Mouse (Mus musculus) right cerebral cortex, adult 2 months (tissue): ENCODE data around the gene Hexdc.

Experiments used
- DNase-seq, 2 experiments: peaks; one replicate each; pipeline ENCODE4 v3.0.0; 2021 to 2022; ENCODE audit warnings: low spot score in 2 of 2

Gene Hexdc

GRCm38 (mm10) chr11:121204161-121205006 is at the start of gene Hexdc, which contains the start of gene Ogfod3:
Gene Hexdc (plus strand): TSS chr11:121204433.
Gene Ogfod3 (minus strand): TSS chr11:121204711.
- DNase-seq = peak; percentile 90 to 92

- no peak for DNase-seq
Measured at GRCm38 (mm10) chr11:121156411-121156891, 47.8 kb upstream of the Hexdc start.

- no peak for DNase-seq
Measured at GRCm38 (mm10) chr11:121159971-121160370, 44.3 kb upstream of the Hexdc start, which contains the start of gene Uts2r. Gene Uts2r (plus strand): TSS chr11:121160271.

DNA sequence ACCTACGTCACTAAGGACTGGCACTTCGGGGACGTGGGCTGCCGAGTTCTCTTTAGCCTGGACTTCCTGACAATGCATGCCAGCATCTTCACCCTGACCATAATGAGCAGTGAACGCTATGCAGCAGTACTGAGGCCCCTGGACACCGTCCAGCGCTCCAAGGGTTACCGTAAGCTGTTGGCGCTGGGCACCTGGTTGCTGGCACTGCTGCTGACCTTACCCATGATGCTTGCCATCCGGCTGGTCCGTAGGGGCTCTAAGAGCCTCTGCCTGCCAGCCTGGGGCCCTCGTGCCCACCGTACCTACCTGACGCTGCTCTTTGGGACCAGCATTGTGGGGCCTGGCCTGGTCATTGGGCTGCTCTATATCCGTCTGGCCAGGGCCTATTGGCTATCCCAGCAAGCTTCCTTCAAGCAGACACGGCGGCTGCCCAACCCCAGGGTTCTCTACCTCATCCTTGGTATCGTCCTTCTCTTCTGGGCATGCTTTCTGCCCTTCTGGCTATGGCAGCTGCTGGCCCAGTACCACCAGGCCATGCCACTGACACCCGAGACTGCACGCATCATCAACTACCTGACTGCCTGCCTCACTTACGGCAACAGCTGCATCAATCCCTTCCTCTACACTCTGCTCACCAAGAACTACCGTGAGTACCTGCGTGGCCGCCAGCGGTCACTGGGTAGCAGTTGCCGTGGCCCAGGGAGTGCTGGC is 43.4 kb upstream of the Hexdc start:
- no peak for DNase-seq

DNA sequence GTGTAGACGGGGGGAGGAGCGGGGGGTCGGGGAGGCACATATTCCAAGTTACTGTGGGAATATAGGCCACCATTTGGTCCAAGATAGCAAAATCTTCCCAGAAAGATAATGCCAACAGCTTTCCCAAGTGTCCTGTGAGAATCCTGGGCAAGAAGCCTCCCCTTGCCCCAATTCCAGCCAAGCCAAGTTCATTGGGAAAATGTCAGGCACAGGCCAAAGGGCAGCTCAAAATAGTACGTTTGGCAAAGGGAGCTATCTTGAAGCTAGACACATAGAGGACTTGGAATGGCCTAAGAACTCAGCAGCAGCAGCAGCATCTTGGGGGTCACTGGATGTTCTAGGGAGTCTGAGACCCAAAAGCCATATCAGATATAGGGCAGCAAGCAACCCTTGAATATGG is 40.5 kb upstream of the Hexdc start:
- DNase-seq = no peak

DNA sequence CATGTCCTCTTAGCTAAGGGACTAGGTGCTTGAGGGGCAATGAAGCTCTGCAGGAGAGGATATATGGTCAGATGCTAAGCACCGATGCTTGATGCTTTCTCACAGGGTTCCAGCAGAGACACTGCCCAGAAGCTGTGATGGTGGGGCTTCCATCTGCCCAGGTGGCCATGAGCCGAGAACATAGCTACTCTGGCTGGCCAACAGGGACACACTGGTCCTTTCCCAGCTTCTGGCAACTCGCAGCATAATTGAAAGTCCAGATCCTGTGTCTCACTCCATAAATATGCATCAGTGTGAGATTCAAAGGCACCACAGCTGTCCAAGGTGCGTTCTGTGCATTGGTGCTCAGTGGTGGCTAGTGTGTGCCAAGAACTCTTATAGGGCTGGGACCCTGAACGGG is 31.0 kb upstream of the Hexdc start:
- no peak for DNase-seq

- no peak for DNase-seq
Measured at GRCm38 (mm10) chr11:121174234-121174633, 30.0 kb upstream of the Hexdc start.

DNA sequence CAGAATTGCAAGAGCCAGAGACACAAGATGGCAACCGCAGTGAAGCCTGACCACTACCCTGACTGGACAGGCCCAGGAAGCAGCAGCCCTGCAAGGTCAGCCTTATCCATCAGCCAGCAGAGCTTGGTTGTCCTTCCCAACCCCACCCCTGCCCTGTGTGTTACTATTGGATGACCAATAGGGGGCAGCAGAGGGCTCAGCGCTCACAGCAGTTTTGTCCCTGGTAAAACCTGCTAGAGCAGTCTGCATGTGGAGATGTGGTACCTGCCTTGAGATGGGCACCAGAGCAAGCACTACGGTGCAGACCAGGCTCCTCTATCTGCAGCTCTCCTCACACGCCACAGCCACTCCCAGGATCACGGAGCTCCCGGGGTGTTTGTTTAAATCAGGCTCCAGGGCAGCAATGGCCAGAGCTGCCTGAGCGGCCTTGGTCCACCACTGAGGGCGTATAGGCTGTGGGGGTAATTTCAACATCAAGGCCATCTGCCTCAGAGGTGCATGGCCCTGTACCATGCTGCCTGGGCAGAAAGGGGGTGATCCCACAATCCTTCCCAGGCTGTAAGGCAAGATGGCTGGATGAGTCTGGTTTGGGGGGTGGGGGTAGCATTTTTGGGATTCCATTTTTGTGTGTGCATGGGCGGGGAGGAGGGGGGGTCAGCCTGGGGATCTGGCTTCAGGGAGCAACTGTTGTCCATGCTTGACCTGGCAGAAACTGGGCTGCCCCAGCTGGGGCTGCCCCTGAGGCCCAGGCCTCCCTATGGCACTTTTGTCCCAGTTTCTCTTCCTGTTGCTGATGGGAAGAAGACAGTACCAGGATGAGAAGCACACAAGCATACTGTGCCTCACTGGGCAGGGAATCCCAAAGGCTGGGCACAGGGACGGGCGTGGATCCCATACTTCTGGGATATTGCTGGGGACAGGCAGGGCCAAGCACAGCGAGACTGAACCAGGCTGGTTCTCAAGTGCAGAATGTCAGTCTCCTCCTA is 27.7 kb upstream of the Hexdc start:
- peak in 1 of 2 experiments; percentile 41 for DNase-seq

GRCm38 (mm10) chr11:121189681-121190080 is 14.6 kb upstream of the Hexdc start:
- no peak for DNase-seq

DNA sequence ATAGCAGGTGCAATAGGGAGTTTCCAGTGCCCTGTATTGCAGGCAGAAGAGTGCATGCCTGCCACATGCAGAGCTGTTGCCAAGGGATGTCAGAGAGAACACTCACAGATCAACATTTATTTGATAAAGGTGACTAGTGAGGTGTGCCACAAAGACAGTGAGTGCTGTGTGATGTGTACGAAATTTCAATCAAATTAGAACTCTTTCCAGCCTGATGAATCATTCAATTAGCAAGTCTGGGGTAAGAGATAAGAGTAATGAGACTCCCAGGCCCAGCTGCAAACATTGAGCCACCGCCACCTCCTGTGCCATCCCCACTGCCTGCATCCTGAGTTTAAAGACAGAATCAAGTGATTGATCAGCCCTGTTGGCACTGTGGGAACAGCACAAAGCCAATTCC is 11.5 kb upstream of the Hexdc start:
- no peak for DNase-seq

DNA sequence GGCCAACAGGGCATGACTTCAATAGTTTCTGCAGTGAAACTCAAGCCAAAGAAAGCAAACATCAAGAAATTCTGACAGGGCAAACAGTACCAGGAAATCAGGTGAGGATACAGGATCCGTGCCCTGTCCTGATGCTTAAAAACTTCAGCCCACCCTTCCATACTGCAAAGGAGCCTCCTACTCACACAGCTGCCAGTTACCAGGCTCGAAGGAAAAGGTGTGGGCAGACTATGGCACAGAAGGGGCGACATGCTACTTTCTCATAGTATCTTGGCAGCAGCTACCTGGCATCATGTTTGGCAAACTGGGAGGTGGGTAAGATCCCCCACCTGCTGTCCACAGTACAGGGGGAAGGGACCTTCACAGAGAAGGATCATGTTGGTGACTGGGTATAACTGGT is 10.8 kb upstream of the Hexdc start:
- DNase-seq = peak in 1 of 2 experiments; percentile 17

- no peak for DNase-seq
Measured at GRCm38 (mm10) chr11:121198622-121199021, 5.6 kb upstream of the Hexdc start.

GRCm38 (mm10) chr11:121199851-121200250 is 4.4 kb upstream of the Hexdc start:
- no peak for DNase-seq

DNA sequence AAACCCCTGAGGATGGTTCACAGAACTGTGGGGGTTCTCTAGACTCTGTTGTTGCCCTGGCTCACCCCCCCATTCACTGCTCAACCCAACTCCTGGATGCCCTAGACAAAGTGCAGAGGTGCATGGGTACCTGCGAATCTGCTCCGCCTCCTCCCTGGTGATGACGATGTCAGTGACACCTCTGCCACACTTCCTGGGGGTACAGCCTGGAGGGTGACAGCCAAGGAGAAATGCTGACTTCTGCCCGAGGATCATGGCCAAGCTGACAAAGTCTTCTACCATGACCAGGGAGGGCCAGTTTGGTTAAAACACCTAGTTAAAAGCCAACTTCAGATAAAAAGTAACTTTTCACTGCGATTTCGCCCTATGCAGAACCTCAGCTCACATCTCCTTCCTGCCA is 3.5 kb upstream of the Hexdc start:
- DNase-seq = no peak

DNA sequence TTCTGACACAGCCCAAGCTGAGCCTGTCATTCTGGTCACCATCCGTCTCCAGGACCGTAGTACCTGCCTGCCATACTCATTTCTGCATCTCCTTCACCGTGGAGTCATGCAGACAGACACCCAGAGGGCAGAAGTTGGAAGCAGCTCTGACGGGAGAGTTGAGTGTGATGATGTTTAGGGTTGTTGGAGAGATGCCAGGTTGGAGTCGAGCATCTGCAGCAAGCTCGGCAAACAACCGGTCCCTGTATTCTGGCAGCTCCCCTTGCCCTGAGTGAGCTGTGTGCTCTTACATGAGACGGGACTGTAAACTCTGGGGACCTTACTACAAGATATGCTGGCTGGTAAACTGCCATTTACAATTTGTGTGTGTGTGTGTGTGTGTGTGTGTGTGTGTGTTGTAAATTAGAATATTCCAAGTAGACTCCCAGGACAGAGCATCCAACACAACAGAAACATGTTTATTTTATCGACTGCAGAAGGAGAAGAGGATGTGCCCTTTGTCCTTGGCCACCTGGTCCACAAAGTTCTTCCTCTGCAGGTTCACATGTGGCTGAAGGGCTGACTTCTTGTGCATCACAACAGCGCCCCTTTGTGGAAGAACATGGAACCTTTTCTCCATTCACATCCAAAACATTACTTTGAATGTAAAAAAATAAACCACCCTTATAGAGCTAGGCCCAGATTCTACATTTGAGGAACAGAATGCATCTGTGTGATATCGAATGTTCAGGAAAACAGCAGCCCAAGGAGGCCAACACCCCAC is 2.6 kb upstream of the Hexdc start:
- DNase-seq = peak; percentile 31 to 52

DNA sequence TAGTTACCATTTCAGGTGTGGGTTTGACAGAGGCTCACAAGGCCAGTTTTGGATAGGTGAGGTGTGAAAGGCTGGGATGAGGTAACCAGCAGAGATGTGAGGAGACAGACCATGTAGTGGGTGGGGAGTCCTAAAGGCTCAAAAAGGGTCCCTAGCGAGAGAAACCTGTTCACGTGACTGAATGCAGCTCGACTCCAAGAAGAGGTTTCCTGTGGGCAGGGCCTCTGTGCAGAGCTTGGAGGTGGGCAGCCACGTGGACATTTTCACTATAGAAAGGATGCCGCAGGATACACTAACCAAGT is 423 bp upstream of the Hexdc start:
- DNase-seq = no peak

GRCm38 (mm10) chr11:121216831-121217230 is 12.6 kb downstream of the Hexdc start:
- no peak for DNase-seq

DNA sequence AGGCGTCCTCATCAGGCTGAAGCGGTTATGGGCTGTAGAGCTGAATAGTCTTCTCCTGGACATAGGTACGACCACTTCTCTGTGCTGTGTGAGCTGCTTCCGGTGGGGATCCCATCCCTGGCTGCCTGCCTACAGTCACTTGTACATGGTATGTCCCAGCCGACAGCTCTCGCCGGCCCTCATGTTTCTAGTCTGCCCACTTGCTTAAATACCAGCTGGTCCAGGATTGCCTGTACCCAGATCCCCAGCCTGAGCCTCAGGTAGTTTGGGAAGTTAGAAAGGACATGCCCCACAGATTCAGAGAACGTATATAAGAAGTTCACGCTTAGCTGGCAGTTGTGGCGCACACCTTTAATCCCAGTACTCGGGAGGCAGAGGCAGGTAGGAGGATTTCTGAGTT is 15.5 kb downstream of the Hexdc start:
- DNase-seq = no peak

DNA sequence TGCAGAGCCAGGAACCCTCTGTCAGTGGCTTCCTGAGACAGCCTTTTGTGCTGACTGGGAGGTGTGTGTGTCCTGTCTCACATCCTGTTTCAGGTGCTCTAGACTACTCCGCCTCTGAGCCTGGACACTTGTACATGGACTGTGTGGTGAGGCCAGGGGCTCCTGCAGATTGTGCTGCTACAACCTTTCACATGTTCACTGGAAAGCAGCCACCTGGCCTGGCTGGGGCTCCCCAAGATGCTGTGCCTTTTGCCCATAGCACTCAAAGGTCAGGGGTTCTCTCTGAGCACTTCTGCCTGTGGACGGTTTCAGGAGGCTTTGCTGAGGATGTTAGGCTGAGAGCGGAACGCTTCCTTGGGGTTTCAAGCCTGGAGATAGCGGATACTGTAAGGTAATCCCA is 16.5 kb downstream of the Hexdc start:
- DNase-seq = no peak

GRCm38 (mm10) chr11:121221321-121222010 is 17.2 kb downstream of the Hexdc start:
- no peak for DNase-seq
